Mouse (Mus musculus): ENCODE results near the gene Dnah9. TPM values are rescaled to one million over a fixed set of nuclear protein-coding genes. Genes with fewer than 3 reads are reported as not detected.

The Dnah9 gene
- not detected in 2 replicates for total RNA-seq (2023)

DNA sequence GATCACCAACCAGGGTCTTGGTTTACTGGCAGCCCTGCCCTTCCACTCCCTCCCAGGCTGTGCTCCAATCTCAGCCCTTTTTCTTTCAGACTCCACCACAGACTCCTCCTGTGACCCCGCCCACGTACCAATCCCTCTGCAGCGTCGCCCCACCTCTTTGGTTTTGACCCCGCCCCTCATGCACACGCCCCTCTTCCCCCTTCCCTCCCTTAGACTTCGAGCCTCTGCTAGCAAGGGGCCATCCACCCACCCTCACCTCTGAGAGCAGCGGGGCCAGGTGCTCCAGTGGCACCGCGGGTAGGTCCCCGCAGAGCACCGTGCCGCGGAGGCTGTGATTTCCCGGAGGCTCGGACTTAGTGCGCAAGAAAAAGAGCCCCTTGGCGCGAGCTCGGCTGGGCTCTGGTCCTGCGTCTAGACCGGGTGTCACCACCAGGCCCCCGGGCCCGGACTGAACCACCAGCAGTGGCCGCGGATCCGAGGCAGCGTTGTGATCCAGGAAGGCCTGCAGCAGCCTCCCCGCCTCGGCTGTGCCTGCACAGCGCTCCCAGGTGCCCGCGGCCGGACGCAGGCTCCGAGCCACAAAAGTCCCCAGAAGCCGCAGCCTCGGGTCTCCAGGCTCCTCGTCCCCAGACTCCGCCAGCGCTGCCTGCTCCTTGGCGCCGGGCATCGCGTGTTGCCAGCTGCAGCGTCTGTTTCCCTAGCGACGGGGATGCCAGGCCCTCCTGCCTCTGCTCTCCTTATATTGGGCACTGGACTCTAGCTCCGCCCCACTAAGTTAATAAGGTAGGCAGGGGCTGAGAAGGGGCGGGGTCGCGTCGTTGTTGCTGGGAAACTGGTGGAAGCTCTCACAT lies at the start of gene Dnah9:
TSS of gene Dnah9 (minus strand) at position 751 of the 851 bp plus-strand sequence.

DNA sequence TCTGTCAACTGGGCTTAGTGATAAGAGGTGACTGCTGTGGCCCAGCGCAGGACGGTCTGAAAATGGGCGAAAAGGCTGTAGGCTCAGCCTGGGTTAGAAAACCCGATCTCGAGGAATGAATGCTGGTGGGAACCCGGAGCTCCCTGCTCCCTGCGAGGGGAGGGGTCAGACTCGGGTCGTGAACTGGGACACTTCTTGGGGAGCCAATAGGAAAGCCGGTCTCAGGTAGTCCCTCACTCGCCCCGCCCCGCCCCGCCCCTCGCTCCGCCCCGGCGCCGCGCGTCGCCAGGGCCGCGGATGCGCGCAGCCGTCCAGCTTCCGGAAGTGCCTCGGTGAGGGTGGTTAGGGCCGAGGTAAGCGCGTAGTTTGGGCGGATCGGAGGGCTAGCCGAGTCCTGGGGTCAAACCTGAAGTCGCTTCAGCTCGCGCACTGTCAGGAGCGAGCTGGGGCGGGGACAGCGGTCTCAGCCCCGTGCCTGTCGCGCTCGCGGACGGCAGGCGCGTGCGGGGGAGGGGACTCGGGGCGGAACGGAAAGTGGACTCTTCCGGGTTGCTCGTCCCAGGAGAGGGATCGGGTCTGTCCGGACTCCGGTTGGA lies 361.3 kb downstream of the Dnah9 start, which contains the start of gene Zkscan6:
TSS of gene Zkscan6 (plus strand) at position 267 of the 596 bp plus-strand sequence.

DNA sequence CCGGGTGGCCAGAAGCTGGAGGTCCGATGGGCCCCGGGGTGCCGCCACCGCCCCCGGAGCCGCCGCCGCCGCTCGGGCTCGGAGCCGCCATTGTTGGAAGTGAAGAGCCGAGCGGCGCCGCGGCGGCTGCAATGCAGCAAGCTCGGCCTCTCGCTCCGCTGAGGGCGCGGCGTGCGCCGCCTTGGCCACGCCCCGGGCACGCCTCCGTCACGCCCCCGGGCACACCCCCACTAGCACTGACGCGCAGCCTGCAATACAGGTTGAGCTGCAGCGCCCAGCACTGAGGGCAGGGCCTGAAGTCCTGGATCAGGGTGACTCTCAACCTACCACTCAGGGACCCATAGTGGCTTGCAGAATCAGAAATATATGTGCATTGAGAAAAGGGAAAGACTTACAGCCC lies 380.2 kb downstream of the Dnah9 start, which contains the start of gene Map2k4:
TSS of gene Map2k4 (minus strand) at position 144 of the 400 bp plus-strand sequence.

